Mouse (Mus musculus) myocyte (in vitro differentiated cells): ENCODE measurements around the gene Cacna2d3.

Experiments
- POLR2A ChIP-seq: IDR thresholded peaks from one replicate; pipeline ENCODE4 v1.6.1; 2011; ENCODE audit warnings: low read depth, mild to moderate bottlenecking, control low read depth, moderate library complexity; ENCODE audit not compliant: insufficient read length
- SRF ChIP-seq: IDR thresholded peaks from one replicate; pipeline ENCODE4 v1.6.1; 2011; ENCODE audit warnings: low read depth; ENCODE audit not compliant: control insufficient read depth, insufficient read length

- TF ChIP-seq SRF (no peak), POLR2A (no peak)
Observed at GRCm38 (mm10) chr14:29023246-29023645, 698.4 kb downstream of the Cacna2d3 start.
